Comparison of ENCODE assay signal across 28 mouse cellular contexts in genomic region chr15:50423082-50423665, GRCm38 (mm10).
A peak's percentile ranks its signal among the peaks of the same experiment; 100 is the strongest.
DNase-seq lines count a peak whose midpoint lies in the region; ATAC-seq lines count a peak whose summit lies in the region.
"Had no signal": no experiment of that assay in that cellular context is flagged by ENCODE, and none has a peak within 500 bp of the region (broad histone marks: within the 10 kb centered on the region; RNA-seq: fewer than 3 reads in every experiment).

No protein-coding gene starts in this region.

- no peak overlapping the region for H3K9ac ChIP-seq in forebrain, embryonic 13.5 days
- no peak overlapping the region for H3K9ac ChIP-seq in forebrain, embryonic 11.5 days (ENCODE audit: low read length)
- H3K9ac ChIP-seq: heart, embryonic 13.5 days; hindbrain, embryonic 14.5 days; kidney, embryonic 15.5 days; limb, embryonic 12.5 days; liver, embryonic 15.5 days; lung, embryonic 14.5 days had no signal

- H3K36me3 ChIP-seq in forebrain, embryonic 13.5 days (ENCODE audit: poor library complexity, severe bottlenecking): no peaks in the 10 kb centered on the region
- H3K36me3 ChIP-seq in forebrain, embryonic 11.5 days (ENCODE audit: control insufficient read depth, insufficient read depth, low read length): no peaks in the 10 kb centered on the region
- H3K36me3 ChIP-seq: heart, embryonic 13.5 days; kidney, embryonic 15.5 days; limb, embryonic 12.5 days; liver, embryonic 15.5 days had no signal

- no peak overlapping the region for H3K4me2 ChIP-seq in forebrain, embryonic 13.5 days
- H3K4me2 ChIP-seq in forebrain, embryonic 11.5 days (ENCODE audit: low read depth, low read length, severe bottlenecking): no peak overlapping the region
- H3K4me2 ChIP-seq: heart, embryonic 13.5 days; hindbrain, embryonic 14.5 days; kidney, embryonic 15.5 days; limb, embryonic 12.5 days; liver, embryonic 15.5 days; lung, embryonic 14.5 days had no signal

- H3K9me3 ChIP-seq in forebrain, embryonic 13.5 days (replicated peaks): no peaks in the 10 kb centered on the region
- no peaks in the 10 kb centered on the region for H3K9me3 ChIP-seq in forebrain, embryonic 11.5 days (ENCODE audit: control insufficient read depth, low read length)
- H3K9me3 ChIP-seq: heart, embryonic 13.5 days; kidney, embryonic 15.5 days; limb, embryonic 12.5 days; liver, embryonic 15.5 days had no signal

- no peak for DNase-seq in forebrain, embryonic 11.5 days (ENCODE audit: low spot score)
- peak; percentile 3 for DNase-seq in layer of hippocampus, adult 8-10 months (ENCODE audit: low spot score in 2 of 2)
- DNase-seq in layer of hippocampus, postnatal 10 days (ENCODE audit: low spot score in 2 of 2): no peak
- DNase-seq in adipocyte (ENCODE audit: low spot score): peak; percentile 29
- DNase-seq in layer of hippocampus, postnatal 36 days: peak; percentile 1
- no peak for DNase-seq in gastrocnemius, adult 18-20 months (ENCODE audit: low spot score)
- DNase-seq in yolk sac, embryonic 10.5 days (ENCODE audit: low spot score): no peak
- DNase-seq: adrenal gland, postnatal 10 days; cerebellum, adult 11-12 months; cerebellum, postnatal 10 days; gastrocnemius, adult 2 months; gastrocnemius, postnatal 36 days; heart, postnatal 10 days; kidney, postnatal 25 days; lung, embryonic 14.5 days; lung, postnatal 14 days; midbrain, embryonic 14.5 days; right cerebral cortex, adult 18-20 months; spleen, adult 18-20 months; thymus, postnatal 25 days had no signal

- H3K4me1 ChIP-seq in forebrain, embryonic 13.5 days: no peaks in the 10 kb centered on the region
- no peaks in the 10 kb centered on the region for H3K4me1 ChIP-seq in forebrain, embryonic 11.5 days (replicated peaks; ENCODE audit: control insufficient read depth, insufficient read depth, low read length)
- H3K4me1 ChIP-seq: heart, embryonic 13.5 days; kidney, embryonic 15.5 days; limb, embryonic 12.5 days; liver, embryonic 15.5 days had no signal

- H3K27me3 ChIP-seq in forebrain, embryonic 13.5 days: no peaks in the 10 kb centered on the region
- H3K27me3 ChIP-seq in forebrain, embryonic 11.5 days (ENCODE audit: control insufficient read depth, insufficient read depth, low read length): no peaks in the 10 kb centered on the region
- H3K27me3 ChIP-seq: heart, embryonic 13.5 days; kidney, embryonic 15.5 days; limb, embryonic 12.5 days; liver, embryonic 15.5 days had no signal

- H3K27ac ChIP-seq in forebrain, embryonic 13.5 days: no peak overlapping the region
- H3K27ac ChIP-seq in forebrain, embryonic 11.5 days (ENCODE audit: low read depth, low read length): no peak overlapping the region
- H3K27ac ChIP-seq: gastrocnemius, adult 2 months; heart, embryonic 13.5 days; hindbrain, embryonic 14.5 days; kidney, embryonic 15.5 days; limb, embryonic 12.5 days; liver, embryonic 15.5 days had no signal

- peak; percentile 51; the same call in 1 of the 2 replicates for ATAC-seq in forebrain, embryonic 13.5 days
- ATAC-seq in forebrain, embryonic 11.5 days (replicated peaks; ENCODE audit: low FRiP score): no peak
- ATAC-seq: CD4-positive, CD25-positive, alpha-beta regulatory T cell, adult 4 months; intestine, postnatal 0 days had no signal

- H3K4me3 ChIP-seq in forebrain, embryonic 13.5 days: no peak overlapping the region
- no peak overlapping the region for H3K4me3 ChIP-seq in forebrain, embryonic 11.5 days (ENCODE audit: low read depth, low read length)
- H3K4me3 ChIP-seq: gastrocnemius, adult 2 months; heart, embryonic 13.5 days; kidney, embryonic 15.5 days; limb, embryonic 12.5 days; liver, embryonic 15.5 days had no signal

- WGBS in forebrain, embryonic 13.5 days: 61% methylated on average over 5 of the region's 5 CpGs
- WGBS in forebrain, embryonic 11.5 days: 76% methylated on average over 5 of the region's 5 CpGs

Comparison
In these comparisons a context has a peak if more than half of its experiments do, and no peak if none do; other contexts are left out.
1. DNase-seq: peak in layer of hippocampus, adult 8-10 months (2 of 2), adipocyte (single experiment) and layer of hippocampus, postnatal 36 days (2 of 2); none in forebrain, embryonic 11.5 days (single experiment), layer of hippocampus, postnatal 10 days (0 of 2), gastrocnemius, adult 18-20 months (single experiment) and yolk sac, embryonic 10.5 days (single experiment).